Mouse (Mus musculus): ENCODE data around the gene Slc22a5.

The Slc22a5 gene

DNA sequence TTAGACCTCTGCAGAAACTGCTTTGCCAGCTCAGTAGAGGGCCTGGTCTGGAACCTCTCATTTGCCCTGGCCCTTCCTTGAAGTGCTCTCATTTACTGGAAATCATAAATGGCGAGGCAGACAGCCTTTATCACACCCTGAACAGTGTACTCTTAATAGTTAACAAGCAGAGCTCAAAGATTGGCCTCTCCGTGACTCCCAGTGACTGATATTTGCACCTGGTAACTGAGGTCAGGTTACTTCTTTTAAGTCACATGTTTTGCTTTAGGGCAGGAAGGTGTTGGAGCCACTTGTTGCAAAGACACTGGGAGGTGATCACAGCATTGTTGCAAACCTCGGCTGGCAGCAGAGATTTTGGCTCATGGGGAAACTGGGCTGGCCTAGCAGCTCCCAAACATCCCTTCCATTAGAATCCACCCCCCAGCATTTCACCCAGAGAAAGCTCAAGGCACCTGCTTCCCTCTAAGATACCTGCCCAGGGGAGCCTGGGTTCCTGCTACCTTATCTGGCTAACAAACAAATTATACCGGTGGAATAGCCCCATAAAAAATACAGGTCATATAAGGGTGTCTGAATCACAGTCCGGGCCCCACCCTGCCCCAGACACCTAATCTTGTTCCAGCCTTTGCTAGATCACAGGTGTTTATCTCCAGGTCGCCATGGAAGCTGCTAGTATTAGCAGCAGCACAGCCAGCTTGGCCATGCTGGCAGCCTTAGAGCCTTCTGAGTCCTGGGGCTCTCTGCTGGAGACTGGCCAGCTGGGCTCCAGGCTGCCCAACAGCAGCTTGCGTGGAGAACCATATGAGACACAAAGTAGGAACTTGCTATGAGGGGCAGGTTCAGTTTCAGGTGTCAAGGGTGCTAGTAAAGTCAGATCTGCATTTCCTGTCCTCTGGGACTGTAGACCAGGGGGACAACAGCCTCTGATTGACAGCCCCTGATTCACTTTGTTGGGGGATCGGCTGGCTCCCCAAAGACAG lies 51.5 kb downstream of the Slc22a5 start:
- CTCF ChIA-PET, result no interaction called here

DNA sequence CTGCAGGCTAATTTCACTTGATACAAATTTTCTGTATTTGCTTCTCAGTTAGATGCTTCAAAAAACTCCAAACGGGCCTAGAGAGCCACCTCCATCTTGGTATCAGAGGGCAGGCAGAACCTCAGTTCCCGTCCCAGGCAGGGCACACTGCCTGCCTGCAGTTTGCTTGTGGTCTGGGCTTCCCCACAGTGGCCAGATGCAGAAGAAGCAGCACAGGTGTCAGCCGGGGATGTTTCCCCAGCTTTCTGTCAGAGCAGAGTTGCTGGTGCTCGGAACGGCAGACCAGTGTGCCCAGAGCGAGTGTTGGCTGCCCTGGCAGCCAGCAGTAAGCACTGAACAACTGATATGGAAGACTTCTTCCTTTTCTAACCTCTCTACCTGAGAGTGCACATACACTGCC lies 52.3 kb downstream of the Slc22a5 start:
- CTCF ChIA-PET, result interaction anchor here (0.6 kb wide), 1 partner anchor 24 kb away, joined by 3 read pairs; no protein-coding TSS in a partner anchor

DNA sequence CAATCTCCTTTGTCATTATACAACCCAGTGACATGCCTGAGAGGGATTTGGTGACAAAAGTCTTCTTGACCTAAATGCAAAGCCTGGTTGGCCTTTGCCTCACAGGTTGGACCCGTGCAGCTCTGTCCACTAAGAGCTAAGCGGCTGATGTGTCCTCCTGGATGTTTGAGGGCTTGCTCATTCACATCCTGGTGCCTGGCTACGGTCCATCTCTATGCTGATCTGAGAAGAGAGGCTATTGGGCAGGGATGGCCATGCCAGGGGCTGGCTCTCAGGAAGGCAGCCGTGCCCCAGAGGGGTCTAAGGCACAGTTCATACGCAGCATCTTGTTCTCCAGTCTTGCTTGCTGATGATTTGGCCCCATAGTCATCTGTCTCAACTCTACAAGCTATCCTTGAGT lies 53.7 kb downstream of the Slc22a5 start:
- CTCF ChIA-PET, result no interaction called here

DNA sequence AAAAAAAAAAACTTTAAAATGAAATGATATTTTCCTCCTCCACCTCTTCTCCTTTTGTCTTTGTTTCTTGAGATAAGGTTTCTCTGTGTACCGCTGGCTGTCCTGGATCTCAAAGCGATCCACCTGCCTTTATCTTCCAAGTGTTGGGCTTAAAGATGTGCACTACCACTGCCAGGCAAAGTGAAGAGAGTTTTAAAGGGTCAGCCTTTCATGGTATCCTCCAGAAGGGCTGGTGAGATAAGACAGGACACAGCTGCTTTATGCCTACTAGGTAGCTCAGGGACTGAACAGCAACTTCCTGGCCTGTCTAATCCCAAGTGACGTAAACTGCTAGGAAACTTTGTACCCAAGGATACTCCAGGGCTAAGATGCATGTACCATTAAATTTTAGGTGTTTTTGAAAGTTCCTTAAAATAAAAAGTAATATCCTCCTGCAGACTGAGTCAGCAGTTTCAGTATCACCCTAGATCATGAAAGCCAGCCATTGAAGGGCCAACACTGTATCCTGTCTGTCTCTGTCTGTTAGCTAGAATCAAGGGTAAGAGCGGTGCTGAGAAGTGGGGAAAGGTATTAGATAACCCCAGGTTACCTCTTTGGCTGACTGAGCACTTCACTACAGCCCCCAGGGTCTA lies 56.0 kb downstream of the Slc22a5 start:
- CTCF ChIA-PET, result interaction anchor here (0.5 kb wide), 1 partner anchor 501 kb away, joined by 9 read pairs; no protein-coding TSS in a partner anchor

DNA sequence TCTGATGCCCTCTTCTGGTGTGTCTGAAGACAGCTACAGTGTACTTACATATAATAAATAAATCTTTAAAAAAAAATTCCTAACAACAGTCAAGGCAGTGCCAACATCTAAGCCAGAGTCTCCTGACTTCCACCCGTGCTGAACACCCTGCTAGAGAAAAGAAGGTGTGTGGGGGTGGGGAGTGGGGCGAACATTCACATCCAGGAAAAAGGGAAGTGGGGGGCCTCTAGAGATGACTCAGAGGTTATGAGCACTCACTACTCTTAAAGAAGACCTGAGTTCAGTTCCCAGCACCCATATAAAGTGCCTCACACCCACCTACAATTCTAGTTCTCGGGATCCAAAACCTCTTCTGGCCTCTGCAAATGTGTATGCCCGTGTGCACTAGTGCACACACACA lies 66.1 kb downstream of the Slc22a5 start:
- CTCF ChIA-PET, result no interaction called here

DNA sequence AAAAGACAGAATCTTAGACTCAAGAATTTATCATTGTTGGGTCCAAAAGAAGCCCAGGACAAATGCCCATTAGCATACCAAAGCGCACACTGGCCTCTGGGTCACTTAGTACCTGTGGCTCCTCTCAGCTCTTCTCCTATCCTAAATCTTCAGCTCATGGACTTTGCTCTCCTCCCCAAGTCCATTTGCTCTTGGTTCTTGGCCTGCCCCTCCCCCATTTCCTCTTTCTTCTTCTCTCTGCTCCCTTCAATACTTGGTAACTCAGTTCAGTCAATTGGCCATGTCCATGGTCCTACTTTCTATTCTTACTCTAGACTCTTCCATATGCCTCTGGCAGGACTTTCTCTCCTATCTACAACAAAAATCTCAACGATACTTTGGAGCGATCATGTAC lies 69.5 kb downstream of the Slc22a5 start:
- CTCF ChIA-PET, result no interaction called here

DNA sequence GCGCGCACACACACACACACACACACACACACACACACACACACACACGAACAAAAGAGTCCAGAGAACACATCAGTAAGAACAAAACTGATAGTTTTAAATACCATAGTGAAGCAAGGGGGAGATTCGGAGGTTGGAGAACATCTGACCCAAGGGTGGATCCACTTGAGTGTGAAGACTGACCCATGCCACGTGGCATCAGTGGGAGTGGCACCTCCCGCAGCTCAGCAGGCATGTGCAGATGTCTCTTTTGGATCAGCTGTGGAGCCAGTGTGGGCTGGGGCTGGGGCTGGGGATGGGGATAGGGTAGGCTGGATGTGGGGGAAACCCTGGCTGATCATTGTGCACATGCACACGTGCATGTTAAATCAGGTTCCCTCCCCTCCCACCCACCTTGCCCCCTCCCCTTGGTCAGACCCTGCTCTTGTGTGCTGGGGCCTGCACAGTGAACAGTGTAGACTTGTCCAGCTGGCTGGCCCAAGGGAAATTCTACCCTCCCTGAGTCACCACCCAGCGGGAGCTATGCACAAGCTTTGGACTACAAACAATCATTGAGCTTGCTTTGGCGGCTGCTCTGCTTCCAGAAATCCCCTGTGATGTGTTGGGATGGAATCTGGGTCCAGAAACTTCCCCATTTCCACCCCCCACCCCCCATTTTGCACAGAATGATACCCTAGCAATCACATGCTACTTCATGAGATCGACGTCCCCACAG lies 70.1 kb downstream of the Slc22a5 start:
- CTCF ChIA-PET, result no interaction called here

DNA sequence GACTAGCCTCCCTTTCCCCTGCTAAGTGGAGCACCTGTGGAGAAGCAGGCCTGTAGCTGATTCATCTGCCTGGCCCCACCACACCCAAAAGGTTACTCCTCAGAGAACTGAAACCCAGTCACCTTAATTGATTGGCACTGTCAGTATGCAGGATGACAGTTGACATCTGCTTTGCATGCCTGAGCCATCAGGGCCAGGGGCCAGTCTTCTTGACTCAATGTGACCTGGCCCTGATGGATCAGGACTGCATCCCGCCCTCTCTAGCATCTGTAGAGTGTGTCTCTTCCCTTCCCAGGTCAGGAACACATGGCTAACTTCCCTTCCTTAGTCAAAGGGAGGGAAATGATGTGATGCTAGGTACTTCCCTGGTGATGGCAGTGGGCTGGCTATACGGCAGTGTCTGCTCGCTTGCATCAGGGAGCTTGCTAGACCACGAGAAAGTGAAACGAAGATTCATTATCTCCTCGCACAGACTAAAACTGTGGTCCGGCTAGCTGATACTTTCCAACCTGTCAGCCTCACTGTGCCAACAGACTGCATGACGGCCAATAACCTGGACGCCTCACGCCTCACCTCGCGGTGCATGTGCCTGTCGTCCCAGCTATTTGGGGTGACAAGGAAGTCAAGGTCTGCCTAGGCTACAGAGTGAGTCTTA lies 70.8 kb downstream of the Slc22a5 start:
- CTCF ChIA-PET, result no interaction called here

DNA sequence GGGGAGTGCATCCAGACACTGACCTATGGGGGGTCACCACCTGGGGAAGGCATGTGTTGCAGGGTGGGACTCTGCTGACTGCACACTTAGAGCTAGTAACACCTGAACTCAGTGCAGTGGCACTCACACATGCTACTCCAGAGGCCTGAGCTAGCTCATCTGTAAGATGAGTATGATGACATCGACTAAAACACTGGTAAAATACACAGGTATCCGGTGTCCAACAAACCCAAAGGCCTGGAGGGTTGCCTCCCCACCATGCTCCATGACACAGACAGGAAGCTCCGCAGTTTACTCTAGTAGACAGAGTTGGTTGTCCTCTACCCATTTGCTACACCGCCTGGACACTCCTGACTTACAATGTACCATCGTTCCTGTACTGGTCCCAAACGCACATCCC lies 71.9 kb downstream of the Slc22a5 start:
- CTCF ChIA-PET, result no interaction called here

DNA sequence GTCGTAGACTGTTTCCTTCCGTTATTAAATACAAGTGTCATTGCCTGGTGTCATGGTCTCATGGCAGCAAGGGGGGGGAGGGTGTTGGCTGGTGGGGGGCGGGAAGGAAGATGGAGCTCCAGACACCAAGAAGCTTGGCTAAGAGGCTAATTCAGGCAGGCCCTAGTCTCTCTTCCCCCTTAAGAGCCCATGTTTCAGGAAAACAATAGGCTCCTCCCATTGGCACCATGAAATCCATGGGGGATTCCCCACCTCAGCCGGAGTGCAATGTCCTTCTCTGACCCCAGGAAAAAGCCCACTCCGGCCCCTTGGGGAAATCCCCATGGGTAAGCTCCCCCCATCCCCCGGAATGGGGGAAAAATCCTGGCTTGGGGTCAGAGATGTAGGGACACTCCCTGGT lies 72.7 kb downstream of the Slc22a5 start:
- CTCF ChIA-PET, result no interaction called here

DNA sequence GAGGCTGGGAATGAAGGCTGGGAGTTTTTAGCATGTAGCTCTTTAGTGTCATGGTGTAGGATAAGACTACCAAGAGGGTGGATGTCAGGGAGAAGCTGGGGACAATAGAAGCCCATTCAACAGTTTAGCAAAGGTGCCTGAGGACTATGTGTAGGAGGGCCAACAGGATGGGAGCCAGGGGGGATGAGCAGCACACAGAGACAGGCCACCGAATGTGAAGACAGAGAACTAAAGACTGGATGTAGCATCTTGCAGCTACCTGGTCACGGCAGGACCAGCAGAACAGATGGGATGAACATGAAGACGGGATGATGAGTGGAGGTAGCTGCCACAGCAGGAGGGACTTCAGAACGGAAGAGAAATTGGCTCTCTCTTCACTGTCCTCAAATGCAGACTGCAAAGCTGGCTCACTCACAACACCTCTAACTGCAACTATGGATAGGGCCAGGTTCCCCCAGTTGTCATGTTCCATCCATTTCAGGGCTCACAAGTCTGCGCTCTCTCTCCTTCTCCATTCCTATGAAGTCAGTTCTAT lies 74.6 kb downstream of the Slc22a5 start:
- CTCF ChIA-PET, result interaction anchor here (1.0 kb wide), 1 partner anchor 33 kb away, joined by 3 read pairs; no protein-coding TSS in a partner anchor

DNA sequence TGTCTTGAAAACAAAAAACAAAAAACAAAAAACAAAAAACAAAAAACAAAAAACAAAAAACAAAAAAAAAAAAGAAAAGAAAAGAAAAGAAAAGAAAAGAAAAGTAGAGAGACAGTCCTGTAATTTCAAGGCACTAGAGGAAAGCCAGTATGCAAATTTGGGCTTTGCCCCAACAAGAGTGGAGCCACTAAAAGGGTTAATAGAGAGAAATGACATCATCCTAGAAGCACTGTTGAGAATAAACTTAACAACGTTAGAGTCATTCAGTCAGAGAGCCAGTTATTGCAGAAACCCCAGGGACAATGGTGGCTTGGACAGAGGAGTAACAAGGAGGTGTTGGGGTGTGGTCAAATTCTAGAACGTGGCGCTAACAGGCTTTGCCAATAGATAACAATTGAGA lies 76.7 kb downstream of the Slc22a5 start:
- CTCF ChIA-PET, result no interaction called here
